Mouse (Mus musculus) duodenum, adult 2 months (tissue): Measurements from ENCODE around the gene Ap5z1. TPM values are rescaled to one million over a fixed set of nuclear protein-coding genes. Genes with fewer than 3 reads are reported as not detected.

ENCODE experiments used
- polyA plus RNA-seq: library from polyadenylated mRNA; depleted of rRNA; stranded (reverse); fragments of >200 nt; gene quantifications from 2 replicates; pipeline ENCODE4 v1.2.3, GENCODE M21; 2012; ENCODE audit warnings: low replicate concordance; rRNA removed

Gene Ap5z1
- 35.3 and 47.0 TPM in 2 replicates for polyA plus RNA-seq

GRCm38 (mm10) chr5:142463461-142464454 is at the start of gene Ap5z1:
TSS of gene Ap5z1 (plus strand) at chr5:142463944.

Other genes starting within 250 kb of the Ap5z1 start
- gene Foxk1, start 62.4 kb upstream of the Ap5z1 start, polyA plus RNA-seq: 10.1 and 12.7 TPM in 2 replicates
- not detected in 2 replicates for gene Papolb, start 66.1 kb downstream of the Ap5z1 start, polyA plus RNA-seq
- 1.1 and 1.4 TPM in 2 replicates for gene Radil, start 87.2 kb downstream of the Ap5z1 start, polyA plus RNA-seq
- gene Mmd2, start 144.9 kb downstream of the Ap5z1 start, polyA plus RNA-seq: 0.21 and 0.28 TPM in 2 replicates
- gene Wipi2, start 163.8 kb downstream of the Ap5z1 start, polyA plus RNA-seq: 18.6 and 30.7 TPM in 2 replicates
- gene Slc29a4, start 228.6 kb downstream of the Ap5z1 start, polyA plus RNA-seq: 2.2 and 2.3 TPM in 2 replicates